In genomic region chr17:78583429-78583828, GRCm38 (mm10) we compare ENCODE assay signal across 18 mouse cellular contexts.
DNase-seq lines count a peak whose midpoint lies in the region; ATAC-seq and TF ChIP-seq lines count a peak whose summit lies in the region.
"Had no signal": no experiment of that assay in that cellular context is flagged by ENCODE, and none has a peak within 500 bp of the region (broad histone marks: within the 10 kb centered on the region; RNA-seq: fewer than 3 reads in every experiment).

No protein-coding gene starts in this region.

- WGBS in heart, postnatal 0 days, result 68% methylated on average over 4 of the region's 4 CpGs

- DNase-seq in heart, postnatal 0 days (ENCODE audit: low spot score), result no peak
- no peak for DNase-seq in heart, adult 9 months (ENCODE audit: low spot score in 2 of 2)
- no peak for DNase-seq in left cerebral cortex, adult 2 months (ENCODE audit: extremely low spot score in 1 of 2, low spot score in 2 of 2)
- DNase-seq in left cerebral cortex, postnatal 14 days (ENCODE audit: low spot score in 2 of 2), result no peak
- DNase-seq in NIH3T3 (ENCODE audit: low read depth), result peak; percentile 42
- DNase-seq in MN1 (ENCODE audit: low spot score), result no peak
- DNase-seq in adrenal gland, postnatal 10 days, result no peak
- DNase-seq: adrenal gland, adult 8-10 months; cerebellum, adult 11-12 months; cerebellum, postnatal 10 days; gastrocnemius, postnatal 36 days; heart, adult 11 months; heart, postnatal 14 days had no signal

- H3K4me1 ChIP-seq in heart, postnatal 0 days (ENCODE audit: control insufficient read depth, insufficient read depth), result 0 out of 2 replicates have a peak, but pooled peaks cover 8% of the 10 kb centered on the region
- H3K4me1 ChIP-seq in cortical plate, adult 2 months (ENCODE audit: control insufficient read depth, insufficient read depth, low read length), result peaks cover under 1% of the 10 kb centered on the region

- intact Hi-C loops in left cerebral cortex, adult 2 months (cut with DNase I), result no loop called here
- intact Hi-C loops in left cerebral cortex, postnatal 14 days (cut with DNase I), result no loop called here

- TF ChIP-seq EP300 in heart, postnatal 0 days (IDR thresholded peaks at IDR 0.05; ENCODE audit: low read depth), result no peak

- no peaks in the 10 kb centered on the region for H3K27me3 ChIP-seq in heart, postnatal 0 days (ENCODE audit: control insufficient read depth, insufficient read depth, low read length)
- H3K27me3 ChIP-seq: embryonic facial prominence, embryonic 12.5 days; forebrain, embryonic 15.5 days had no signal

- no peak overlapping the region for H3K4me2 ChIP-seq in heart, postnatal 0 days (ENCODE audit: low read depth, low read length)
- H3K4me2 ChIP-seq: embryonic facial prominence, embryonic 12.5 days; forebrain, embryonic 15.5 days; hindbrain, embryonic 14.5 days had no signal

- H3K9me3 ChIP-seq in heart, postnatal 0 days (replicated peaks; ENCODE audit: control insufficient read depth, low read length), result no peaks in the 10 kb centered on the region
- H3K9me3 ChIP-seq: embryonic facial prominence, embryonic 12.5 days; forebrain, embryonic 15.5 days; heart, embryonic 10.5 days had no signal

- no peaks in the 10 kb centered on the region for H3K36me3 ChIP-seq in heart, postnatal 0 days (replicated peaks; ENCODE audit: control insufficient read depth, insufficient read depth, low read length)
- H3K36me3 ChIP-seq: embryonic facial prominence, embryonic 12.5 days; forebrain, embryonic 15.5 days; heart, embryonic 10.5 days had no signal

- H3K27ac ChIP-seq in heart, postnatal 0 days (ENCODE audit: low read depth), result no peak overlapping the region
- no peak overlapping the region for H3K27ac ChIP-seq in left cerebral cortex, adult 2 months
- H3K27ac ChIP-seq in cortical plate, adult 2 months (ENCODE audit: insufficient read depth, low read length), result no peak overlapping the region
- H3K27ac ChIP-seq: embryonic facial prominence, embryonic 12.5 days; forebrain, embryonic 15.5 days; heart, embryonic 10.5 days; hindbrain, embryonic 14.5 days had no signal

- TF ChIP-seq POLR2A in cortical plate, adult 2 months (IDR thresholded peaks at IDR 0.05; ENCODE audit: extremely low read depth, insufficient read depth, low read length), result no peak

- no peak overlapping the region for H3K4me3 ChIP-seq in heart, postnatal 0 days (ENCODE audit: low read depth, low read length)
- H3K4me3 ChIP-seq in left cerebral cortex, adult 2 months, result no peak overlapping the region
- no peak overlapping the region for H3K4me3 ChIP-seq in cortical plate, adult 2 months (ENCODE audit: insufficient read depth, low read length)
- H3K4me3 ChIP-seq: embryonic facial prominence, embryonic 12.5 days; forebrain, embryonic 15.5 days; heart, embryonic 10.5 days had no signal

- ATAC-seq in heart, postnatal 0 days (ENCODE audit: insufficient read depth, low read depth), result no peak
- ATAC-seq: forebrain, embryonic 15.5 days had no signal

- H3K9ac ChIP-seq in heart, postnatal 0 days (replicated peaks; ENCODE audit: low read depth, low read length), result no peak overlapping the region
- H3K9ac ChIP-seq: embryonic facial prominence, embryonic 12.5 days; forebrain, embryonic 15.5 days; hindbrain, embryonic 14.5 days had no signal

- TF ChIP-seq CTCF in heart, postnatal 0 days (IDR thresholded peaks at IDR 0.05; ENCODE audit: low read depth), result peak; percentile 9; the same call in 1 of the 2 replicates
- peak; percentile 5 for TF ChIP-seq CTCF in left cerebral cortex, adult 2 months (IDR thresholded peaks at IDR 0.05)
- 0 out of 2 replicates have a peak, but pooled peaks have one; percentile 13 for TF ChIP-seq CTCF in cortical plate, adult 2 months (IDR thresholded peaks at IDR 0.05; ENCODE audit: extremely low read depth, insufficient read depth, low read length)
